Mouse (Mus musculus): ENCODE results near the gene Cyth2. TPM values are rescaled to one million over a fixed set of nuclear protein-coding genes. Genes with fewer than 3 reads are reported as not detected.

The Cyth2 gene
- total RNA-seq, 2 experiments from 2014 or later: 180 to 184 TPM

DNA sequence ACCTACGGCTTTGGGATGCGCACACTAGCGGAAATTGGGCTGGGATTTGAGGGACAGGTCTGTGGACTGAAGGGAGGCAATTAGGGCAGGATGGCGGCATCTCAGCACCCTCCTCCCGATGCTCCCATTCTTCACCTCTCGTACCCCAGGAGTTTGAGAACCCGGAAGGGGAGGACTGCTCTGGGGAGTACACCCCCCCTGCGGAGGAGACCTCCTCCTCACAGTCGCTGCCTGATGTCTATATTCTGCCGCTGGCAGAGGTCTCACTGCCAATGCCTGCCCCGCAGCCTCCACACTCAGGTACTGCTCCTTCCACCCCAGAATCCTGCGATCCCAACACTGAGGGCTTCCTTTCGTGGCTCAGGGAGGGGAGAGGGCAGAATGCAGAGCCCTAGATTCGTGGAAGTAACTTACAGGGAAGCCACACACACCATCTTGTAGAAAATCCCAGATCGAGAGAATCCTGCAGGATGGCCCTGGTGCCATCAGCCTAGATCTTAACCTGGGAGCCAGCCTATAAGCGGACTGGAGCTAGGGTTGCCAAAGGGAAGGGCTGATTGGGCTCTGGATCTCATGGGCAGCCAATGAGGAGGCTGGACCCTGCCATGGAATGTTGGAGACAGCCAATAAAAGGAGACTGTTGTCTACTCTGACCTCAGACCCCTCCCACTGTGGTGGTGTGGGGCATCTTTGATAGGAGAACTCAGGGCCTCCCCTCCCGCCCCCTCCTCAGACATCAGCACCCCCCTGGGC, 27.5 kb downstream of the Cyth2 start:
- DNase-seq (ENCODE audit: low spot score in 2 of 2): peak in 1 of 2 experiments; percentile 54

DNA sequence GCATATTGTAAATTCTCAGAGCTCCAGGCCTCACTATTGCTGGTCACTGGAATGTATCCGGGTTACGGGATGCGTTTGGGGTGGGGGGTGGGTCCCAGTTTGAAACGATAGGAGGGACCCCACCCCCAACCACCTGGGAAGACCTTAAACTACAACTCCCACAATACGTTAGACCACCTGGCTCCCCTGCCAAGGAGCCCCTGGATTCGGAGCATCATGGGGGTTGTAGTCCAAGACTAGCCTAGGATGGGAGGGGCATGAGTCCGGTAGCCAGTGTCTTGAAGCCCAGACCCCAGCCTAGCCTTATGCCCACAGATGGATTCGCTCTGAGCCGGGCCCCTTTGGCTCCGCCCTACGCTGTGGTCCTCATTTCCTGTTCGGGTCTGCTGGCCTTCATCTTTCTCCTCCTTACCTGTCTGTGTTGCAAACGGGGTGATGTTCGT, 28.2 kb downstream of the Cyth2 start:
- DNase-seq (ENCODE audit: low spot score in 2 of 2): peak in 1 of 2 experiments; percentile 66

DNA sequence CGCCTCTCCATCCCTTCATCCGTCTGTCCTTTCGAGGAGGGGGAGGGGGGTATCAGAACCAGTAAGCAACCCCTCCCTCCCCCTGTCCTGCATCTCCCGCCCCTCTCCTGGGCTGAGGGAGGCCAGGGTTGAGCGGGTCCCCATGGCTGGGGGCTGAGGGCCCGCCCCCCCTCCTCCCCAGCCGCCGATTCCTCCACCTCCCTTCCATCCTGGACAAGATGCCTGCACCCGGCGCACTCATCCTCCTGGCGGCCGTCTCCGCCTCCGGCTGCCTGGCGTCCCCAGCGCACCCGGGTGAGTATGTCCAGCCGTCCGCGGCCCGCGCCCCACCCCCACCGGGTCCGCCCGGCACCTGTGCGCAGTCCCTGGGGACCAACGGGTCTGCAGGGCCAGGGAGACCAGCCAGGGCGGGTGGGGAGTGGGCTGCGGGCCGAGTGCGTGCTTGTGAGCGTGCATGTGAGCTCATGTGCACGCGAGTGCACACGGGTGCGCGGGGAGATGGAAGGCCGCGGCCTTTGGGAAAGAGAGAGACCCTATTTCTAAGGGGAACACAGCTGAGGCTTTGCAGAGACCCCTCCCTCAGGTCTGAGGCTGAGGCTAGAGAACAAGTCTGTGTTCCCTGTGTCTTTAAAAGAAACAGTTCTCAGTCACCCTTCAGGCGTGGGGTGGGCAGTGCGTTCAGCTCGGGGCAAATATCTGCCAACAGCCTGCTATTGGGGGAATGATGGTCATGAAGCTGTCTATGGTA, 28.8 kb downstream of the Cyth2 start:
- peak; percentile 63 to 75 for DNase-seq (ENCODE audit: low spot score in 2 of 2)

DNA sequence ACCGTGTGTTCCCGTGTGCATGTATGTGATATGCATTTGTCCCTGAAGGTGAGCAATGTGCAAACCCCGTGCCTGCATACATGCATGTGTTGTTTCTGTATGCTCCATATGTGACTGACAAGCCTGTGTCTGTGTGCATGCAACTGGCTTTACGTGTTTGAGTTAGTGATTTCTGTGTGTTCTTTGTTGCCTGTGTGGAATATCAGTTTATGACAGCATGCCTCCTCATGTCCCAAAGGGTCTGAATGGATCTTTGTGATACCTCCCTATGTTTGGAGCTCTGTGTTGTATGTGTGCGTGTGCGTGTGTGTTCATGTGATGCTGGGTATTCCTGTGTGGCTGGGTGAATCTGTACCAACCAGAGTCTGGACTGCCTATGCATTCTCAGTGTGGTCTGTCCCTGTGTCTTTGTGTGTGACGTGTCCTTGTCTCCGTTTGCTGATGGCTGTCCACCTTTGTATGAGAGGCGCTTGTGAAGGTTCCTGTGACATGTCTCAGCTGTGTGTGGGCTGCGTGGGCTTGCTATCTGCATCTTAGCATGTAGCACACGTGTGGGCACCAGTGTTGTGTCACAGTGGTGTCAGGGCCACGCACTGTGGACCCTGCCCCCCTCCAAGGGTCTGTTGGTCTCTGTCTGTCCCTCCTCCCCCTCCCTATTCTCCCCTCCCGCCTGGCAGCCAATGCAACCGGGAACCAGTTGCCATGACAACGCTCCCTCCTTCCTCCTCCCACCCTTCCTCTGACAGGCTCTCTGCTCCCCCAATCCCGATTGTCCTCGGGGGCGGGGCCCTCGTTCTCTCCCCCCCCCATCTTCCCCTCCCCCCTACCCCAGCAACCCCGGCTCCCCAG, 29.6 kb downstream of the Cyth2 start, which contains the start of gene Sult2b1:
Gene Sult2b1 (minus strand): TSS at position 146 of the 849 bp plus-strand sequence.
- peak; percentile 93 to 94 for DNase-seq (ENCODE audit: low spot score in 2 of 2)

DNA sequence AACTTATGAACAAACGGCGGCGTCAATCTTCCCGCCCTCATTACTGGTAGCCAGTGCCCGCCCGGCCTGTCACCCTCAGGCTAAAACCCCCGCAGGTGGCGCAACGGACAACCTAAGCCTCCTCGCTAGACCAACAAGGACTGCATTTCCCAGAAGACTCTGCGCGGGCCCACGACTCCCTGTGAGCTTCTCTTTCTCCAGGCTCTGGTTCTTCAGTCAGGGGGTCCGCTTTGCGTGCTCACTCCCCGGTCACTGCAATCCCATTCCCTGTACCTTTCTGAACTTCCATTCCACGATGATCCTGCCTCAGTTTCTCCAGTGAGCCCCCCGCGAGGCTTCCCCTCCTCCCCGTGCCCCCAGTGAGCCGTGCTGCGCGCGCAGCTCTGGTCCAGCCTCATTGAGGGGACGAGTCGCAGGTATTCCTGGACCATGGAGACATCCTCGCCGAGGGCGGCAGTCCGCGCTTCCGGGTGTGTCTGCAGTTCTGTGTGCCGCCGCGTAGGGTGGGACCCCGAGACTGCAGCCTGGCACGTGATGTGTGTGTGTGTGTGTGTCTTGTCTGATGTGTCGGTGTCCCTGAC, 30.8 kb downstream of the Cyth2 start, which contains the start of gene Lmtk3:
Gene Lmtk3 (plus strand): TSS at position 228 of the 581 bp plus-strand sequence.
- DNase-seq (ENCODE audit: low spot score in 2 of 2): peak; percentile 69 to 80

DNA sequence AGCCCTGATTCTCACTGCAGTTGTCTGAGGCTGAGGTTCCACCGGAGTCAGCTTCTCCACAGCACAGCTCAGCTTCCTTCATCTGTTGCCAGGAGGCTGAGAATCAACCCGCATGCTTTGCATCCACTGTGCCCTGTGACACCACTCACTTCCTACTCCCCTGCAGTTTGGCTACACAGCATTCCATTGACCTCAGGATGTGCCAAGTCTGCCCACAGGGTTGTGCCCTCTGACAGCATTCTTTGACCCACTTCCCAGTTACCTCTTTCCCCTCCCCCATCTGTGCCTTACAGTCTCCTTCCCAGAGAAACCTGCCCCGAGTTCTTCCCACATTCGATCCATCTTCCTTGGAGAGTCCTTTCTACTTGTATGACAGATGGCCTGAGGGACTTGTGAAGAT, 32.1 kb downstream of the Cyth2 start:
- no peak for DNase-seq (ENCODE audit: low spot score in 2 of 2)

DNA sequence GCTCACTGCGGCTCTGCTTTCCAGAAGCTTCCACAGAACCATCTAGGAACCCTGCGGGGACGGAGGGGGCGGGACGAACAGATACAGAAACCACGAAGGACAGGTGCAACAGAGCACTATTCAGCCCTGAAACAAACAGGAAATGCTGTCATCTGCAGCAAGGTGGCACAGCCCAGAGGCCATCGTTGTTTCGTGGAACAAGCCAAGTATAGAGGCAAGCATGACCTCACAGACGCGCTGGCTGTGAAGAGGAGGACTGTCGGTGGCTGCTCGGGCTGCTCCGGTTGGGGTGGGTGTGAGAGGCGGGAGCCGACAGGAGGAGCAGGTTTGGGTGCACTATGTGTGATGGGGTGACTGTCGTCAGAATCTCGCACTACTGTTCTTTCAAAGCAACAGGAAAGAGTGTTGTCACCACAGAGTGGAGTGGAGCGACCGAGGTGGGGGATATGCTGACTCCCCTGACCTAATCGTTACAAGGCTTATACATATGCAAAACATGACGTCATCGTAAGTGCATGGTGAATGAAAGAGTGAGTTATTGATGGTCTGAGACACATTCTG, 35.2 kb downstream of the Cyth2 start:
- no peak for DNase-seq (ENCODE audit: low spot score in 2 of 2)

DNA sequence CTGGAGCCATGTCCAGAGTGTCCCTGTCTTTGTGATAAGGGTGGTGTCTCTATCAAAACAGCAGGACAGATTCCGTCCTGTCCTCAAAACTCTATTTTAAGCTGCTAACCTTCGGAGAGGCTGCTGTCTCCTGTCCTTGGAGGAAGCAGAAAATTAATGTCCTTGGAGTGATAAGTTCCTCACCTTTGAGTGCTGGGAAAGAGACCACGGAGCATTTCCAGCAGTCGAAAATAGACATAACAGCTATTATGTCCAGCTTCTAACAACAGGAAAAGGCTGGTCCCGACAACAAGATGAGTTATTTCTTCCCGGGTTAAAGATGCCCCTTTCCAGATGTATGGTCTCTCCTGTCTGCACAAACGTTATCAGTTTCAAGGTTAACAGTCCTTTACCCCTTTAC, 39.1 kb downstream of the Cyth2 start:
- DNase-seq (ENCODE audit: low spot score in 2 of 2): no peak

DNA sequence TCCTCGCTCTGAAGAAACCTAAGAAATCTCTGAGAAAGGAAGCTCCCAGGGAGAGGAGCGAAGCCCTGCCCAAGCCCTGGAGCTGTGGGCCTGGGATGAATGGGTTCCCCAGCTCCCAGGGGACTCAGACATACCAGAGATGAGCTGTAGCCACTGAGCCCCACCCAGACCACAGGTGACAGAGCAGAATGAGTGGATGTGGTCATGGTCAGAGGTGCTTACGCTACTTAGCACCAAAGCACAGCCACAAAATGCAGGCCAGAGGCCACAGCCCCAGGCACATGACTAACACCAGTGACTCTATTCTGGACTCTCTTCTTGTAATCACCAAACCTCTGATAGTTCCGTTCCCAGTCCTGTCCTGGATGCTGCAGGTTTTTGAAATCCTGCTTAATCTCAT, 43.3 kb downstream of the Cyth2 start:
- no peak for DNase-seq (ENCODE audit: low spot score in 2 of 2)

DNA sequence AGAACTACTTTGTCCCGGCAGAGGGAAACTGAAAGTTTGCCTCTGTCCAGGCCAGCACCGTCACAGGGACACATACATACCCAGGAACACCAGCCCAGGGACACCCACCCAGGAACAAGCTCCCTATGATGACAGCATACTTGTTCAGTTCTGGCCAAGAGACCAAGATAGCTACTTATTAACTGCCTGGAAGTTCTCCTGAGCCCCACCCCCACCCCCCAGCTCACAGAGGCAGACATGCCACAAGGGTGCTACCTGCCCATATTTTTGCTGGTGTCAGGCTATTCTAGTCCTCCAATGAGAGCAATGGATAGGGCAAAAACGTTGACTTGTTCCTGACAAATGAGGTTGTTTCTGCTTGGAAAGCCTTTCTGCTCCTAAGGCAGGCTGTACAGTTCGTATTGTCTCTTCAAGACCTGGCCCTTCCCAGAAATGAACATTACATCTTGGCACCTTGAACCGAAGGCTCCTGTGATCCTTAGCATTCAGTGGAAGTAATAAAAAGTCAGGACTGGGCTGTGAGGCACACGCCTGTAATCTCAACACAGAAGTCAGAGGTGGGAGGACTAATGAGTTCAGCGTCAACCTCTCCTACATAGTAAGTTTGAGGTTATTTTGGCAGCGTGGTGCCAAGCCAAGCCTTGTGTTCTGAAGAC, 43.8 kb downstream of the Cyth2 start:
- DNase-seq (ENCODE audit: low spot score in 2 of 2): no peak

DNA sequence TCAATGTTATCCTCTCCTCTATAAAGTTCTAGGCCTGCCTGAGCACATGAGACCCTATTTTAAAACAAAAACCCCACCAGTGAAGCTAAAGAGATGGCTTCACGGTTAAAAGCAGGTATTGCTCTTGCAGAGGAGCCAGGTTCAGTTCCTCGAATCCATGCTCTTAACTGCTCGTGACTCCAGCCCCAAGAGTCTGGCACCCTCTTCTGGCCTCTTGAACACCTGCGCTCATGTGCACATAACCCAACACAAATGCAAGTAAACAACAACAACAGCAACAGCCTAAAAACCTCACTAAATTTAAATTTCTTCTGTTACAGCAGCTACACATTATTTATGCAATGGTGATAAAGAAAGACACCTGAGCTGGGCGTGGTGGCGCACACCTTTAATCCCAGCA, 46.9 kb downstream of the Cyth2 start:
- no peak for DNase-seq (ENCODE audit: low spot score in 2 of 2)

DNA sequence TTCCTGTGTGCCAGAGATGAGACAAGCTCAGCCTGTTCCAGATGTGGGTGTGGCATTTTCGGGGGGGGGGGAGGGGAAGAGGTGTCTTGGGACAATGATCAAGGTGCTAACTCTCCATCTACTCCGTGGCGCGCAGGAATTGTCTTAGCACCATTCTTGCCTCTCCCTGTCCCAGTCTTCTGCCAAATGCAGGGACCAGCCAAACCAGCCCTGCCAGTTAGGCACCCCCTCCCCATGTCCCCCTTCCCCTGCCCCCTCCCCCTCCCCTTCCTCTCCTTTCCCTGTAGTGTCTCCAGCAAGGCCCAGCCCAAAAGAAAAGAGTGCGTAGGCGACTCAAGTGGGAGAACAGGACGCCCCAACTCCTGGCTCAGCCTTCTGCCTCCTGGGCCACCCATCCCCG, 47.6 kb downstream of the Cyth2 start:
- DNase-seq (ENCODE audit: low spot score in 2 of 2): no peak

DNA sequence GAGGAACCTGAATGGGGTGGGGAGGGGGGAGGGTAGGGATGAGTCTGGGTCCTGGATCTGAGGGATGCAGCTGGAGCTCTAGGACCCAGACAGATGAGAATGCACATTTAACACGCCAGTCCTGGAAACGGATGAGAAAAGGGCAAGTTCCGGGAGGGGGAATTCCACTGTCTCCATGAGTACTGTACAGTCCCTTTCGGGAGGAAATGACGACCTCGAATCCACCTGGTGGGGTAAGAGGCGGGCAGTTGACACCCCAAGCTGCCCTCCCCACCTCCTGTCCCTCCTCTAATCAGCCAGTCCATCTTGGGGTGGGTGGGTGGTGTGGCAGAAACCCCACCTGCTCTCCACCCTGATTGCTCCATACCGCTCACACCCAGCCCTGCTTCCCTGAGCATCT, 48.4 kb downstream of the Cyth2 start:
- no peak for DNase-seq (ENCODE audit: low spot score in 2 of 2)

DNA sequence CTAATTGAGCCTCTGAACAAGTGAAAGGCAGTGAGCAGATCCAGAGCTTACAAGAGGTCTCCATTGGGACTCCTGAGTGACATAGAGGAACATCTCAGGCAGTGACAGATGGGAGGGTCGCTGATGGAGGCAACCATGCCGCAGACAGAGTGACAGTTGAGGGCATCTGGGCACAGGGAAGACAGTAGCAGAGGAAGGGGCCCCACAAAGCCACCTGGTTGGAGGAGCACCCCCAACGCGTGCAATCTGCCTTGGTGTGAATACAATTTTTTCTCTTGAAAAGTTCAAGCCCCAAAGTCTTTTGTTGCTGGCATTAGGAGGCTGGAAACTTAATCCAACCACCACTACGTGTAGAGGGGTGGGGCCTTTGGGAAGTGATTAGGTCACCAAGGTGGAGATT, 54.2 kb downstream of the Cyth2 start:
- no peak for DNase-seq (ENCODE audit: low spot score in 2 of 2)

DNA sequence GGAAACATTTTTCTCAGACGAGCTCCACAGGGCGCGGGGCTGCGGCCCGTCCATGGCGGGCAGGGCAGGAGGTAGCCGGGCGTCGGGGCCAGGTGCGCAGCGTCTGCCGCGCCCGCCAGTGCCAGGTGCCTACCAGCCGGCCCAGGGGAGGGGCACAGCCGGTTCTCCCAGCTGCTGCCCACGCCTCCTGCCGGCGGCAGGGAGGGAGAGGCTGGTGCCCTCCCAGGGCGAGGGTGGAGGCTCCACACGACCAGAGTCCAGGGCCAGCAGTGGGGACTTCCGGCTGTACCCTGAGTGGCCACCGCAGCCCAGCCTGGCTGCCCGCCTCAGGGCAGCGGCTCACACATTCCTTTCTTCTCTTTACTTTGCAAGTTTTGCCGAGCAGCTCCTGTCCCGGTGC, 55.0 kb downstream of the Cyth2 start:
- DNase-seq (ENCODE audit: low spot score in 2 of 2): no peak

Other genes starting within 250 kb of the Cyth2 start
- 10 to 100 TPM; 20.8 to 22.9 TPM for gene Bcat2, start 244.4 kb downstream of the Cyth2 start, total RNA-seq (2021)
- not detected for gene Fgf21, start 199.1 kb downstream of the Cyth2 start, total RNA-seq (2021)
- under 1 TPM; 0.20 to 0.71 TPM for gene Fut1, start 197.3 kb downstream of the Cyth2 start, total RNA-seq (2021)
- not detected for gene Izumo1, start 192.8 kb downstream of the Cyth2 start, total RNA-seq (2021)
- gene Rasip1, start 187.1 kb downstream of the Cyth2 start, total RNA-seq (2021): 10 to 100 TPM; 13.9 to 14.5 TPM
- gene Mamstr, start 174.6 kb downstream of the Cyth2 start, total RNA-seq (2021): 1 to 10 TPM; 1.7 TPM
- under 1 TPM in 1 of 2 experiments, not detected in 1; 0.22 TPM for gene Fut2, start 148.2 kb downstream of the Cyth2 start, total RNA-seq (2021)
- 1 to 10 TPM in 1 of 2 experiments, under 1 TPM in 1; 0.75 to 1.0 TPM for gene Ntn5, start 130.6 kb downstream of the Cyth2 start, total RNA-seq (2021)
- under 1 TPM; 0.14 to 0.18 TPM for gene Sec1, start 120.2 kb downstream of the Cyth2 start, total RNA-seq (2021)
- gene Car11, start 114.7 kb downstream of the Cyth2 start, total RNA-seq (2021): 100 to 1,000 TPM; 121 to 131 TPM
- gene Dbp, start 109.5 kb downstream of the Cyth2 start, total RNA-seq (2021): 10 to 100 TPM; 37.1 to 43.4 TPM
- 100 to 1,000 TPM; 497 to 584 TPM for gene Rpl18, start 99.1 kb downstream of the Cyth2 start, total RNA-seq (2021)
- 10 to 100 TPM; 27.3 to 27.7 TPM for gene Sphk2, start 96.6 kb downstream of the Cyth2 start, total RNA-seq (2021)
- gene Fam83e, start 93.4 kb downstream of the Cyth2 start, total RNA-seq (2021): under 1 TPM; 0.34 to 0.51 TPM
- not detected for gene Spaca4, start 88.8 kb downstream of the Cyth2 start, total RNA-seq (2021)
- 100 to 1,000 TPM; 298 to 311 TPM for gene Lmtk3, start 30.8 kb downstream of the Cyth2 start, total RNA-seq (2021)
- gene Sult2b1, start 29.9 kb downstream of the Cyth2 start, total RNA-seq (2021): 10 to 100 TPM; 11.8 to 12.0 TPM
- gene Kcnj14, start 10.2 kb upstream of the Cyth2 start, total RNA-seq (2021): 1 to 10 TPM; 2.0 to 2.6 TPM
- 10 to 100 TPM; 27.0 to 27.3 TPM for gene Grwd1, start 16.4 kb upstream of the Cyth2 start, total RNA-seq (2021)
- gene Kdelr1, start 58.2 kb upstream of the Cyth2 start, total RNA-seq (2021): 10 to 100 TPM; 85.4 to 99.2 TPM
- 10 to 100 TPM; 32.1 to 33.4 TPM for gene Grin2d, start 63.8 kb upstream of the Cyth2 start, total RNA-seq (2021)
- gene Syngr4, start 82.1 kb upstream of the Cyth2 start, total RNA-seq (2021): under 1 TPM in 1 of 2 experiments, not detected in 1; 0.40 TPM
- gene Tmem143, start 82.4 kb upstream of the Cyth2 start, total RNA-seq (2021): 10 to 100 TPM; 23.9 TPM
- gene Emp3, start 106.8 kb upstream of the Cyth2 start, total RNA-seq (2021): 1 to 10 TPM; 6.2 TPM
- gene Ccdc114, start 109.5 kb upstream of the Cyth2 start, total RNA-seq (2021): 1 to 10 TPM; 4.2 to 5.3 TPM
- gene Abcc6, start 215.7 kb upstream of the Cyth2 start, total RNA-seq (2021): 1 to 10 TPM; 3.3 to 6.0 TPM
- 100 to 1,000 TPM; 109 to 113 TPM for gene Nomo1, start 219.1 kb upstream of the Cyth2 start, total RNA-seq (2021)